Mouse (Mus musculus) thymus, adult 18-20 months (tissue): ENCODE results near the gene Spryd3.
A peak's percentile ranks its signal among the peaks of the same experiment; 100 is the strongest.
"Not testable (repeated sequence)": the region's sequence is repeated elsewhere in the genome, so short reads cannot be mapped to it uniquely, and the experiment has no call there.

Experiments used
- DNase-seq, 2 experiments: peaks; one replicate each; pipeline ENCODE4 v3.0.0; 2022; ENCODE audit warnings: mixed read lengths in 2 of 2

The Spryd3 gene

GRCm38 (mm10) chr15:102097991-102098555 lies 38.0 kb downstream of the Spryd3 start:
- no peak for DNase-seq

GRCm38 (mm10) chr15:102097147-102097915 lies 38.7 kb downstream of the Spryd3 start:
- DNase-seq = no peak

GRCm38 (mm10) chr15:102094988-102095387 lies 41.0 kb downstream of the Spryd3 start:
- no peak for DNase-seq

- DNase-seq = no peak
These were observed 41.9 kb downstream of the Spryd3 start for GRCm38 (mm10) chr15:102094157-102094556.

- no peak for DNase-seq
These were observed 43.8 kb downstream of the Spryd3 start for GRCm38 (mm10) chr15:102092222-102092621.

- DNase-seq = no peak
These were observed 44.3 kb downstream of the Spryd3 start for GRCm38 (mm10) chr15:102091688-102092087.

GRCm38 (mm10) chr15:102091063-102091679 lies 44.9 kb downstream of the Spryd3 start:
- DNase-seq = no peak

GRCm38 (mm10) chr15:102089914-102090585 lies 46.0 kb downstream of the Spryd3 start:
- no peak for DNase-seq

- no peak for DNase-seq
These were observed 53.0 kb downstream of the Spryd3 start for GRCm38 (mm10) chr15:102083028-102083427.

GRCm38 (mm10) chr15:102082148-102082547 lies 53.9 kb downstream of the Spryd3 start:
- no peak for DNase-seq

GRCm38 (mm10) chr15:102080429-102080828 lies 55.6 kb downstream of the Spryd3 start:
- no peak for DNase-seq

- not testable (repeated sequence) for DNase-seq
These were observed 56.1 kb downstream of the Spryd3 start for GRCm38 (mm10) chr15:102079924-102080323.

- no peak for DNase-seq
These were observed 56.8 kb downstream of the Spryd3 start for GRCm38 (mm10) chr15:102079221-102079620.

- DNase-seq = no peak
These were observed 58.8 kb downstream of the Spryd3 start for GRCm38 (mm10) chr15:102077111-102077677.

GRCm38 (mm10) chr15:102074876-102075585 lies 61.0 kb downstream of the Spryd3 start:
- no peak for DNase-seq

- peak; percentile 57 to 66 for DNase-seq
These were observed 61.8 kb downstream of the Spryd3 start for GRCm38 (mm10) chr15:102074070-102074731.

GRCm38 (mm10) chr15:102073559-102074069 lies 62.4 kb downstream of the Spryd3 start, which contains the start of gene Eif4b:
Gene Eif4b (plus strand): TSS chr15:102073773.
- peak; percentile 98 for DNase-seq

GRCm38 (mm10) chr15:102072963-102073558 lies 63.0 kb downstream of the Spryd3 start:
- DNase-seq = no peak

GRCm38 (mm10) chr15:102070476-102071467 lies 65.3 kb downstream of the Spryd3 start:
- DNase-seq = no peak
